Mouse (Mus musculus): ENCODE measurements around the gene Nubp2. TPM values are rescaled to one million over a fixed set of nuclear protein-coding genes. Genes with fewer than 3 reads are reported as not detected.

Nubp2 gene
- polyA plus RNA-seq, 1 experiment from 2014 or later = 93.2 TPM

- whole genome bisulfite sequencing (ENCODE audit: insufficient replicate concordance) = 73% methylated on average over 8 of the region's 8 CpGs
- Histone ChIP-seq H3K4me2 (peak overlapping the region; percentile 42), H3K36me3 (peaks cover 87% of the 10 kb centered on the region), H3K27me3 (no peaks in the 10 kb centered on the region), H3K9ac (peak overlapping the region; percentile 59), H3K9me3 (replicated peaks) (no peaks in the 10 kb centered on the region), H3K27ac (peak overlapping the region; percentile 90), H3K4me1 (replicated peaks) (peaks cover 67% of the 10 kb centered on the region), H3K4me3 (replicated peaks) (no peak overlapping the region)
- ATAC-seq (ENCODE audit: low read depth) = no peak
- DNase-seq = no peak
Observed at GRCm38 (mm10) chr17:24857831-24858470, 28.2 kb downstream of the Nubp2 start.

GRCm38 (mm10) chr17:24856589-24856988 is 29.6 kb downstream of the Nubp2 start:
- DNase-seq (no peak), ATAC-seq (ENCODE audit: low read depth) (no peak)
- H3K9ac ChIP-seq = no peak overlapping the region
- 91% methylated on average over 13 of the region's 13 CpGs for WGBS (ENCODE audit: insufficient replicate concordance)
- no peaks in the 10 kb centered on the region for H3K9me3 ChIP-seq (replicated peaks)
- H3K4me1 ChIP-seq (replicated peaks) = peaks cover 68% of the 10 kb centered on the region
- no peaks in the 10 kb centered on the region for H3K27me3 ChIP-seq
- no peak overlapping the region for H3K4me3 ChIP-seq (replicated peaks)
- H3K27ac ChIP-seq = peak overlapping the region; percentile 90
- no peak overlapping the region for H3K4me2 ChIP-seq
- peaks cover 79% of the 10 kb centered on the region for H3K36me3 ChIP-seq

DNA sequence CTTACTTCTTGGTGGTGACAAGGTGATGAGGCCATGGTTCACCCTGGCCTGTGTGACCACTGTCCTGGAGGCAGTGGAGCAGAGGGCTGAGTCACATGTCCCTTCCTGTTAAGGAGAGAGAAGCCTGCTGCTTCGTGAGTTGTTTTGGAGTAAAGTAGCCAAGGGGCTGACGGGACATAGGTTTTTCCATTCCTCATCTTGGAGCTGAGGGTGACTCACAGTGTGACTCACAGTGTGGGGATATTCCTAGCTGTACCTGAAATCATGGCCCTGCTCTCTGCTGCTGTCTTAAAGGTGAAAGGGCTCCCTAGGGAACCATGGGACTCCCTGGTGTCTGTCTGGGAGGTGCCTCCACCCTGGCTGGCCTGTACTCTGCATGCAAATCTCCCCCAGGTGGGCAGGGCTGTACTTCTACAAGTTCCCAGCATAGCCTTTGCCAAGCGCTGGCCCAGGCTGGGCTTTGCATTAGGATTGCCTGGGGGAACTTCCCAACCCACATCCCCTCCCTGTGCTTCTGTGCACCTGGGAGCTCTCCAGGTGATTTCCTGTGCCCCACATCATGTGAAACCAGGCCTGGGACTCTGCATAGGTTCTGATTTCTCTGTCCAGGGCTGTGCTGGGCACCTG is 30.2 kb downstream of the Nubp2 start:
- no peak overlapping the region for H3K4me2 ChIP-seq
- ATAC-seq (ENCODE audit: low read depth) = no peak
- peaks cover 73% of the 10 kb centered on the region for H3K36me3 ChIP-seq
- DNase-seq = no peak
- no peak overlapping the region for H3K4me3 ChIP-seq (replicated peaks)
- peak overlapping the region; percentile 90 for H3K27ac ChIP-seq
- peak overlapping the region; percentile 31; the same call in 1 of the 2 replicates for H3K9ac ChIP-seq
- no peaks in the 10 kb centered on the region for H3K9me3 ChIP-seq (replicated peaks)
- H3K4me1 ChIP-seq (replicated peaks) = peaks cover 68% of the 10 kb centered on the region
- no peaks in the 10 kb centered on the region for H3K27me3 ChIP-seq
- 78% methylated on average over 3 of the region's 3 CpGs for WGBS (ENCODE audit: insufficient replicate concordance)

- Histone ChIP-seq H3K4me3 (replicated peaks) (peak overlapping the region; percentile 91), H3K4me1 (replicated peaks) (peaks cover 46% of the 10 kb centered on the region), H3K9ac (peak overlapping the region; percentile 90), H3K9me3 (replicated peaks) (no peaks in the 10 kb centered on the region), H3K27me3 (no peaks in the 10 kb centered on the region), H3K4me2 (peak overlapping the region; percentile 90), H3K27ac (peak overlapping the region; percentile 84), H3K36me3 (peaks cover 38% of the 10 kb centered on the region)
- DNase-seq (no peak), ATAC-seq (ENCODE audit: low read depth) (no peak)
- whole genome bisulfite sequencing (ENCODE audit: insufficient replicate concordance) = 76% methylated on average over 10 of the region's 10 CpGs
Observed at GRCm38 (mm10) chr17:24851381-24852125, 34.6 kb downstream of the Nubp2 start.

GRCm38 (mm10) chr17:24850773-24851127 is 35.4 kb downstream of the Nubp2 start:
- peak overlapping the region; percentile 90 for H3K4me2 ChIP-seq
- no peaks in the 10 kb centered on the region for H3K27me3 ChIP-seq
- H3K4me3 ChIP-seq (replicated peaks) = peak overlapping the region; percentile 91
- H3K4me1 ChIP-seq (replicated peaks) = peaks cover 43% of the 10 kb centered on the region
- ATAC-seq (ENCODE audit: low read depth) (no peak), DNase-seq (no peak)
- peak overlapping the region; percentile 90 for H3K9ac ChIP-seq
- peak overlapping the region; percentile 84 for H3K27ac ChIP-seq
- peaks cover 30% of the 10 kb centered on the region for H3K36me3 ChIP-seq
- no peaks in the 10 kb centered on the region for H3K9me3 ChIP-seq (replicated peaks)
- under 1% methylated on average over 20 of the region's 20 CpGs for WGBS (ENCODE audit: insufficient replicate concordance)

DNA sequence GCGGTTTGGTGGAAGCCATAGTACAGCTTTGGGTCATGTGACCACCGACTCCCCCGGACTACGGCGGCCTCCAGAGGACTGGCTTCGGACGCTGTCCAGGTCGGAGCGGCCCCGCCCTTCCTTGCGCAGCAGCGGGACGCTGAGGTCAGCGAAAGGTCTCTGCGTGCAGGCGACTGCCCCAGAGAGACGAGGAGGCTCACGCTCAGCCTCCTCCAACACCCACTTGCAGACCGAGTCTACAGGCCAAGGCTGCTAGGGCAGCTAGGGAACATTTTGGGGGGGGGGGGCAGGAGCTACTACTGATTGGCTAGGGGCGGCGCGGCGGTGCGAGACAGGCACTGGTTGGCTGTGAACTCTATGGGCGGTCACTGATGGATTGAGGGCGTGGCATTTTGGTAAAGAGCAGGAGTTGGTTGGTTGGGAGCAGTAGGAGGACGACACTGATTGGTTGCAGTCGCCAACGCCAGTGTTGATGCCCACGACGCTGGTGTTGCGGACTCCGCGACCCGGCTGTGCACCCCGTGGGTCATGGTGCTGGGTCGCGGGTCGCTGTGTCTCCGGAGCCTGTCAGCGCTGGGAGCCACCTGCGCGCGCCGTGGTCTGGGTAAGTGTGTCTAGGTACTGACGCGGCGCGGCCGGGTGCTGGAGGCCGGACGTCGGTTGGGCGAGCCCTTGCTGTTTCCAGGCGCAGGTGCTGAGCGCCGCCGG is 35.9 kb downstream of the Nubp2 start, which contains the start of gene Fahd1:
TSS of gene Fahd1 (minus strand) at position 300 of the 708 bp plus-strand sequence.
- peak within 1 kb of the TSS; percentile 90 for H3K4me2 ChIP-seq
- under 1% methylated on average over 58 of the region's 58 CpGs for WGBS (ENCODE audit: insufficient replicate concordance)

GRCm38 (mm10) chr17:24849733-24850064 is 36.5 kb downstream of the Nubp2 start:
- peak overlapping the region; percentile 96 for H3K9ac ChIP-seq

More for the DNA sequence above, 35.9 kb downstream of the Nubp2 start, which contains the start of gene Fahd1:
- peak; percentile 96 for DNase-seq
- ATAC-seq (ENCODE audit: low read depth) = peak; percentile 93
- Histone ChIP-seq H3K4me3 (replicated peaks) (peak within 1 kb of the TSS; percentile 91), H3K27ac (peak within 1 kb of the TSS; percentile 99), H3K9me3 (replicated peaks) (no peaks in the 10 kb centered on the region), H3K4me1 (replicated peaks) (peaks cover 41% of the 10 kb centered on the region), H3K9ac (peak within 1 kb of the TSS; percentile 96), H3K27me3 (0 out of 2 replicates have a peak, but pooled peaks cover 2% of the 10 kb centered on the region), H3K36me3 (peaks cover 25% of the 10 kb centered on the region)

DNA sequence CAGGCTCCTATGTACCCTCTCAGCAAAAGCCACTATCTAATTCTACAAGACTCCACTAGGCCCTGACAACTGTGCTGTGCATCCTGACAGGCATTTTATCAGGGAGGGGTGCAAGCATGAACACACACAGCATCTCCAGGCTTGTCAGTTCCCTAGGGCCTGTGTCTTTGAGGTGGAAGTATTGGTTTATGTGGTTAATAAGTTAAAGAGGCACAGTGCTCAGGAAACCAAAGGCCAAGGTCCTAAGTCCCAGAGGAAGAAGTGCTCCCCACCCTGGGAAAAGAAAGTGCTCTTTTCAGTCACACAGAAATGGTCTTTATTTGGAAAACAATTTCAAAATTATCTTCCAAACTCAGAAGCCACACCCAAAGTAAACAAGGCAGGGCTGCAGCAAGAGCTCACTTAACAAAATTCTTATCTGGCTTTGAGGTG is 37.5 kb downstream of the Nubp2 start:
- DNase-seq (peak; percentile 68), ATAC-seq (ENCODE audit: low read depth) (peak; percentile 60)
- Histone ChIP-seq H3K4me2 (peak overlapping the region; percentile 85), H3K4me3 (replicated peaks) (peak overlapping the region; percentile 91), H3K36me3 (peaks cover 12% of the 10 kb centered on the region), H3K27me3 (0 out of 2 replicates have a peak, but pooled peaks cover 4% of the 10 kb centered on the region), H3K4me1 (replicated peaks) (peaks cover 43% of the 10 kb centered on the region), H3K9me3 (replicated peaks) (no peaks in the 10 kb centered on the region), H3K9ac (peak overlapping the region; percentile 96), H3K27ac (peak overlapping the region; percentile 99)

More at GRCm38 (mm10) chr17:24849733-24850064, 36.5 kb downstream of the Nubp2 start:
- DNase-seq (no peak), ATAC-seq (ENCODE audit: low read depth) (peak; percentile 32)
- Histone ChIP-seq H3K27ac (peak overlapping the region; percentile 99), H3K27me3 (0 out of 2 replicates have a peak, but pooled peaks cover 4% of the 10 kb centered on the region), H3K4me1 (replicated peaks) (peaks cover 40% of the 10 kb centered on the region), H3K4me2 (peak overlapping the region; percentile 85), H3K4me3 (replicated peaks) (peak overlapping the region; percentile 91), H3K36me3 (peaks cover 22% of the 10 kb centered on the region), H3K9me3 (replicated peaks) (no peaks in the 10 kb centered on the region)
- under 1% methylated on average over 21 of the region's 21 CpGs for WGBS (ENCODE audit: insufficient replicate concordance)

- peak overlapping the region; percentile 63 for H3K4me2 ChIP-seq
- peaks cover 43% of the 10 kb centered on the region for H3K4me1 ChIP-seq (replicated peaks)
- no peaks in the 10 kb centered on the region for H3K36me3 ChIP-seq
- no peak for ATAC-seq (ENCODE audit: low read depth)
- peak overlapping the region; percentile 43 for H3K4me3 ChIP-seq (replicated peaks)
- H3K9me3 ChIP-seq (replicated peaks) = no peaks in the 10 kb centered on the region
- 76% methylated on average over 1 of the region's 1 CpGs for WGBS (ENCODE audit: insufficient replicate concordance)
- H3K9ac ChIP-seq = peak overlapping the region; percentile 68
- no peak for DNase-seq
- peak overlapping the region; percentile 85 for H3K27ac ChIP-seq
- H3K27me3 ChIP-seq = 0 out of 2 replicates have a peak, but pooled peaks cover 4% of the 10 kb centered on the region
Observed at GRCm38 (mm10) chr17:24847386-24847785, 38.8 kb downstream of the Nubp2 start.

DNA sequence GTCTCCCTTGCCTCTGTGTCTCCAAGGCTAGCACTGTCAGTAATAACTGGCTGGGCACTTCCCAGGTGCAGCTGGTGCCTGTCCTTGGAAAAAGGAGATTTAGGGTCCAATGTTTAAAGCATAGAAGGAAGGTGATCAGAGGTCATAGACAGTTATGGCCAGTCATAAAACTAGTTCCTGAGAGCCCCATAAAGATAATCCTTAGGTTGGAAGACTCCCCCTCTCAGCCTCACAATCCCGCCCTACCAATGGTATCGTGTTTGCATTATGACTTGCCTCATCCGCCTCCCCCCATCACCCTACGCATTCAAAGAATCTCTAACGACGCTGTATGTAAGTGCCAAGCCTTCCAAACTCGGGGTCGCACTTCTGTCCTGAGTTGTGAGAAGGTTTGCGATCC is 41.6 kb downstream of the Nubp2 start:
- no peaks in the 10 kb centered on the region for H3K9me3 ChIP-seq (replicated peaks)
- H3K4me1 ChIP-seq (replicated peaks) = peaks cover 29% of the 10 kb centered on the region
- no peak for DNase-seq
- no peak overlapping the region for H3K9ac ChIP-seq
- H3K27me3 ChIP-seq = peaks cover 15% of the 10 kb centered on the region
- no peak for ATAC-seq (ENCODE audit: low read depth)
- H3K4me3 ChIP-seq (replicated peaks) = no peak overlapping the region
- H3K4me2 ChIP-seq = no peak overlapping the region
- H3K36me3 ChIP-seq = no peaks in the 10 kb centered on the region
- WGBS (ENCODE audit: insufficient replicate concordance) = 52% methylated on average over 9 of the region's 9 CpGs
- H3K27ac ChIP-seq = no peak overlapping the region; the same call in 1 of the 2 replicates

DNA sequence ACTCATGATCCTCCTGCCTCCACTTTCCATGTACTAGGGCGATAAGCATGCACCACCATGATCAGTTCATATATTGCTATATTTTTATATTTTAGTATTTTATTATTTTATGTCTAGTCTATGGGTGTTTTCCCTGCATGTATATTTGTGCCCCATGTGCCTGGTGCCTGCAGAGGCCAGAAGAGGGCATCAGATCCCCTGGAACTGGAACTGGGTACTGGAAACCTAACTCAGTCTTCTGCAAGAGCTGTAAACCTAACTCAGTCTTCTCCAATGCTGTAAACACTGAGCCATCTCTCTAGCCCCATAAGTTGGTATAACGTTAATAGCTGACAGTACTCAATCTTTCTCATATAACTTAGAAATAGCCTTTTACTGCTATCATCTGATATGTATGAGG is 43.5 kb downstream of the Nubp2 start:
- ATAC-seq (ENCODE audit: low read depth) (no peak), DNase-seq (no peak)
- Histone ChIP-seq H3K4me1 (replicated peaks) (peaks cover 20% of the 10 kb centered on the region), H3K27me3 (peaks cover 17% of the 10 kb centered on the region), H3K36me3 (no peaks in the 10 kb centered on the region), H3K27ac (no peak overlapping the region), H3K9ac (no peak overlapping the region), H3K9me3 (replicated peaks) (no peaks in the 10 kb centered on the region), H3K4me3 (replicated peaks) (no peak overlapping the region), H3K4me2 (no peak overlapping the region)
- 35% methylated on average over 2 of the region's 2 CpGs for WGBS (ENCODE audit: insufficient replicate concordance)
